Mouse (Mus musculus) megakaryocyte progenitor cell, adult 5-6 weeks (primary cell): ENCODE results near the gene Arid3a. TPM values are rescaled to one million over a fixed set of nuclear protein-coding genes. Genes with fewer than 3 reads are reported as not detected.

ENCODE experiments used
- ATAC-seq: replicated peaks from 2 replicates; pipeline ENCODE4 v1.8.0; 2016; ENCODE audit warnings: mild to moderate bottlenecking, moderate TSS enrichment, inconsistent platforms; ENCODE audit not compliant: poor library complexity
- total RNA-seq, 2 experiments: library from RNA; stranded (forward) in 1 of 2; stranded (reverse) in 1 of 2; fragments of 157-497, 149-512 nt in 1 of 2; fragments of 200-1000 nt in 1 of 2; gene quantifications; 2 replicates each; pipeline versions ENCODE4 v1.2.3 to v1.2.4; 2015 to 2017

Arid3a gene
- total RNA-seq, 2 experiments from 2014 or later: 19.9 to 32.2 TPM

- ATAC-seq: no peak
Measured at GRCm38 (mm10) chr10:79925785-79926490, 905 bp upstream of the Arid3a start.

GRCm38 (mm10) chr10:79927324-79928029 lies 634 bp downstream of the Arid3a start:
- peak; percentile 23; the same call in 1 of the 2 replicates for ATAC-seq

- ATAC-seq: peak; percentile 12; the same call in 1 of the 2 replicates
Measured at GRCm38 (mm10) chr10:79928030-79928694, 1.3 kb downstream of the Arid3a start.

- no peak for ATAC-seq
Measured at GRCm38 (mm10) chr10:79928907-79929701, 2.3 kb downstream of the Arid3a start.

GRCm38 (mm10) chr10:79929967-79930825 lies 3.4 kb downstream of the Arid3a start:
- ATAC-seq: no peak

GRCm38 (mm10) chr10:79930826-79931186 lies 4.0 kb downstream of the Arid3a start:
- ATAC-seq: no peak

GRCm38 (mm10) chr10:79931797-79932196 lies 5.0 kb downstream of the Arid3a start:
- ATAC-seq: no peak

- ATAC-seq: no peak
Measured at GRCm38 (mm10) chr10:79932736-79933135, 5.9 kb downstream of the Arid3a start.

GRCm38 (mm10) chr10:79933145-79933679 lies 6.4 kb downstream of the Arid3a start:
- ATAC-seq: no peak

- no peak for ATAC-seq
Measured at GRCm38 (mm10) chr10:79933861-79934260, 7.0 kb downstream of the Arid3a start.

GRCm38 (mm10) chr10:79934272-79934721 lies 7.5 kb downstream of the Arid3a start:
- ATAC-seq: no peak

GRCm38 (mm10) chr10:79934794-79935569 lies 8.1 kb downstream of the Arid3a start:
- ATAC-seq: no peak

- no peak for ATAC-seq
Measured at GRCm38 (mm10) chr10:79936284-79936910, 9.6 kb downstream of the Arid3a start.

- ATAC-seq: peak; percentile 79
Measured at GRCm38 (mm10) chr10:79936911-79937441, 10.1 kb downstream of the Arid3a start.

- 0 out of 2 replicates have a peak, but pooled peaks have one; percentile 15 for ATAC-seq
Measured at GRCm38 (mm10) chr10:79937775-79938526, 11.1 kb downstream of the Arid3a start.

GRCm38 (mm10) chr10:79940749-79941148 lies 13.9 kb downstream of the Arid3a start:
- peak; percentile 59 for ATAC-seq

- no peak for ATAC-seq
Measured at GRCm38 (mm10) chr10:79942988-79943387, 16.1 kb downstream of the Arid3a start.
